Mouse (Mus musculus): ENCODE data around the gene Slc30a5. TPM values are rescaled to one million over a fixed set of nuclear protein-coding genes. Genes with fewer than 3 reads are reported as not detected.

Slc30a5 gene
- polyA plus RNA-seq (2017; shearing (Covaris generic)), result 60.0 TPM

GRCm38 (mm10) chr13:100832741-100833639, at the start of gene Slc30a5:
Gene Slc30a5, minus strand, starts transcription at chr13:100833427.

DNA sequence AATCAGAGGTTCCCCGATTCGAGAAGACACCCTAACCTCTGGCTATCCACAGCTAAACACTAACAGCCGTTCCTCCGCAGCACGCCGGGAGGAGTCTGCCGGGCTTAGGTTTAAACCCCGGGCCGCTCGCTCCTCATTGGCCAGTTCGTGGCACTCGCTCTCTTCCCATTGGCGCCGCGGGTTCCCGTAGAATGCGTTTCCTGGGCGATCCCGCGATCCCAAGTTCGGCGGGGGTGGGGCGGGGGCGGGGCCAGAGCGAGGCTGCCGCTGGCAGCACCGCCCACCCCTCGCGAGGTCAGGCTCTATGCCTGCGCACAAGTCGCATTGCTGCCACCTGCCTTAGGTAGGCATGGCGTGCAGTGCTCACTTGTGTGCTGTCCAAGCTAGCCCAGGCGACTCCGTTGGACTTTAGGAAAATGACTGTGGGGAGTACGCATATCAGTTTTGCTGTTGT, 46.8 kb downstream of the Slc30a5 start, which contains the start of gene Ccnb1:
Ccnb1 (minus strand) TSS at position 157 of the 454 bp plus-strand sequence.

DNA sequence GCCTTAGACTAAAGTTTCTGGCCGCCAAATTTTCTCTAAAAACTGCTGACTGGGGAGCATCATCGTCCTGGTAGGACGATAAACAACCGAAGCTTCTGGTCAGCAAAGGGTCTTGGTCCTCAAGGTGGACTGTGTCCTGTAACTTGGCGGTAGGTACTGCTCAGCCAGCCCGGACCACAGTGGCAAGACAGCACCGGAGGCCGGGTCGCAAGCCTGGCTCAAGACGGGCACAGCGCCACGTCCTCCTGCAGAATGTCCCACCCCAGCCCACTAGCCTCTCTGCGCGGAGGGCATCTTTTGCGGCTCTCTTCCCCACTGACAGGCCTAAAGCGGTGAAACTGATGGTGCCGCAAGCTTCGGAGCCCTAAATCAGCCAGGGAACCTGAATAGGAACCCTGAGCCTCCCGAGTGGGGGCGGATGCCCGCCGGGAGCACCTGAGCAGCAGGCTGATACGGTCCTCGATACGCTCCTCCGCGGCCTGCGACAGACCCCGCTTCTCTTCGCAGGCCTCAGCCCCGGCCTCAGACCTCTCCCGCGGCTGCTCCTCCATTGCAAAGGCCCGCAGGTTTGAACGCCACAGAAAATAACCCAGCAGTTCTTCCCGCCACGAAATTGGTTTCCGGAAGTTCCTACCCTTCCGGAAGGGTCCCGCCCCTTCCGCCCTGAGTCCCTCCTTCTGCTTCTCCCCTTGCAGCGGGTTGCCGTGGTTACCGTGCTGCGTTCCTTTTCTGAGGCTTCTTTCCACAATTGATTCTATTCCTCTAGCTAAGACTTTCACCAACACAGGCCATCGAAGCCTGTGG, 57.8 kb downstream of the Slc30a5 start, which contains the start of gene Cenph:
Cenph (minus strand) TSS at position 648 of the 804 bp plus-strand sequence.

Other genes starting within 250 kb of the Slc30a5 start
- 8.5 TPM for gene Marveld2, start 216.5 kb downstream of the Slc30a5 start, polyA plus RNA-seq (2017; shearing (Covaris generic))
- 77.0 TPM for gene Ak6, start 182.4 kb downstream of the Slc30a5 start, polyA plus RNA-seq (2017; shearing (Covaris generic))
- gene Rad17, start 182.4 kb downstream of the Slc30a5 start, polyA plus RNA-seq (2017; shearing (Covaris generic)), result 18.3 TPM
- 9.6 TPM for gene Taf9, start 181.8 kb downstream of the Slc30a5 start, polyA plus RNA-seq (2017; shearing (Covaris generic))
- gene Ccdc125, start 163.7 kb downstream of the Slc30a5 start, polyA plus RNA-seq (2017; shearing (Covaris generic)), result 14.6 TPM
- 45.3 TPM for gene Cdk7, start 102.5 kb downstream of the Slc30a5 start, polyA plus RNA-seq (2017; shearing (Covaris generic))
- 46.5 TPM for gene Mrps36, start 88.8 kb downstream of the Slc30a5 start, polyA plus RNA-seq (2017; shearing (Covaris generic))
- gene Cenph, start 57.5 kb downstream of the Slc30a5 start, polyA plus RNA-seq (2017; shearing (Covaris generic)), result 0.90 TPM
- gene Ccnb1, start 46.9 kb downstream of the Slc30a5 start, polyA plus RNA-seq (2017; shearing (Covaris generic)), result 1.2 TPM